Mouse (Mus musculus) MEL (cell line): ENCODE data around the gene Slc36a3. TPM values are rescaled to one million over a fixed set of nuclear protein-coding genes. Genes with fewer than 3 reads are reported as not detected.

Experiments used
- DNase-seq: peaks from one replicate; pipeline ENCODE4 v3.0.0; 2011; ENCODE audit warnings: low read depth, low spot score
- H3K27ac ChIP-seq: 2 replicates; pipeline ENCODE4 v1.5.1; 2012; ENCODE audit warnings: low read depth, mild to moderate bottlenecking, control low read depth, low read length, moderate library complexity; ENCODE audit not compliant: control insufficient read depth
- H3K27me3 ChIP-seq, 2 experiments: fragments of 150-350 bp in 1 of 2; sonication (generic) in 1 of 2; 2 replicates each; pipeline ENCODE4 v1.6.1; 2012; ENCODE audit warnings: low read length in 2 of 2, mild to moderate bottlenecking in 2 of 2, improper control_type of control experiment in 1 of 2, moderate library complexity in 1 of 2; ENCODE audit not compliant: insufficient read depth in 2 of 2, control insufficient read depth in 1 of 2
- H3K36me3 ChIP-seq, 2 experiments: 2 replicates each; pipeline ENCODE4 v1.6.1; 2012 to 2014; ENCODE audit warnings: low read length in 2 of 2, improper control_type of control experiment in 1 of 2, inconsistent platforms in 1 of 2, mild to moderate bottlenecking in 1 of 2; ENCODE audit not compliant: insufficient read depth in 2 of 2, control insufficient read depth in 1 of 2
- H3K4me1 ChIP-seq, 2 experiments: fragments of 150-350 bp in 1 of 2; sonication (generic) in 1 of 2; 2 replicates each; pipeline ENCODE4 v1.6.1; 2012; ENCODE audit warnings: low read length in 2 of 2, improper control_type of control experiment in 1 of 2, mild to moderate bottlenecking in 1 of 2; ENCODE audit not compliant: insufficient read depth in 2 of 2, control insufficient read depth in 1 of 2
- H3K4me3 ChIP-seq, 2 experiments: fragments of 150-350 bp in 1 of 2; sonication (generic) in 1 of 2; 2 replicates each; pipeline ENCODE4 v1.5.1; 2012; ENCODE audit warnings: low read depth in 2 of 2, low read length in 2 of 2, mild to moderate bottlenecking in 2 of 2, moderate library complexity in 2 of 2, control low read depth in 1 of 2, improper control_type of control experiment in 1 of 2; ENCODE audit not compliant: control insufficient read depth in 1 of 2, insufficient read depth in 1 of 2
- H3K79me2 ChIP-seq: 2 replicates; pipeline ENCODE4 v1.6.1; 2012; ENCODE audit warnings: mild to moderate bottlenecking, low read length, moderate library complexity; ENCODE audit not compliant: control insufficient read depth, poor library complexity, insufficient read depth
- H3K9ac ChIP-seq: 2 replicates; pipeline ENCODE4 v1.6.1; 2012; ENCODE audit warnings: low read depth, mild to moderate bottlenecking, control low read depth, low read length, moderate library complexity; ENCODE audit not compliant: control insufficient read depth, poor library complexity, severe bottlenecking
- H3K9me3 ChIP-seq: fragments of 150-350 bp; sonication (generic); replicated peaks from 2 replicates; pipeline ENCODE4 v1.6.1; 2012; ENCODE audit warnings: mild to moderate bottlenecking, low read length, improper control_type of control experiment, moderate library complexity; ENCODE audit not compliant: insufficient read depth
- CHD2 ChIP-seq: IDR thresholded peaks from 2 replicates; pipeline ENCODE4 v1.6.1; 2011; ENCODE audit warnings: low read length, improper control_type of control experiment
- ELF1 ChIP-seq: IDR thresholded peaks from 2 replicates; pipeline ENCODE4 v1.6.1; 2014; ENCODE audit warnings: low read depth, mild to moderate bottlenecking, inconsistent platforms, low read length, improper control_type of control experiment, moderate library complexity
- EP300 ChIP-seq, 2 experiments: IDR thresholded peaks; 2 replicates each; pipeline ENCODE4 v1.6.1; 2011; ENCODE audit warnings: improper control_type of control experiment in 2 of 2, low read length in 2 of 2, low read depth in 1 of 2, mild to moderate bottlenecking in 1 of 2
- ETS1 ChIP-seq: IDR thresholded peaks from 2 replicates; pipeline ENCODE4 v1.6.1; 2012; ENCODE audit warnings: low read depth, mild to moderate bottlenecking, inconsistent platforms, low read length, improper control_type of control experiment, moderate library complexity
- GABPA ChIP-seq: IDR thresholded peaks from 2 replicates; pipeline ENCODE4 v1.6.1; 2012; ENCODE audit warnings: low read depth, mild to moderate bottlenecking, inconsistent platforms, low read length, improper control_type of control experiment, moderate library complexity
- GATA1 ChIP-seq: IDR thresholded peaks from 2 replicates; pipeline ENCODE4 v1.6.1; 2011; ENCODE audit warnings: low read depth, low read length, improper control_type of control experiment
- HCFC1 ChIP-seq: IDR thresholded peaks from 2 replicates; pipeline ENCODE4 v1.6.1; 2012; ENCODE audit warnings: low read depth, mild to moderate bottlenecking, inconsistent platforms, low read length, improper control_type of control experiment, moderate library complexity
- JUND ChIP-seq: IDR thresholded peaks from 2 replicates; pipeline ENCODE4 v1.6.1; 2011; ENCODE audit warnings: low read depth, mild to moderate bottlenecking, improper control_type of control experiment, low read length
- KAT2A ChIP-seq: conservative IDR thresholded peaks from 2 replicates; pipeline ENCODE4 v1.6.1; 2012; ENCODE audit warnings: low read depth, low read length, improper control_type of control experiment, inconsistent platforms
- MAZ ChIP-seq: IDR thresholded peaks from 2 replicates; pipeline ENCODE4 v1.6.1; 2012; ENCODE audit warnings: low read depth, mild to moderate bottlenecking, inconsistent platforms, low read length, improper control_type of control experiment
- MEF2A ChIP-seq: IDR thresholded peaks from 2 replicates; pipeline ENCODE4 v1.6.1; 2014; ENCODE audit warnings: low read depth, mild to moderate bottlenecking, inconsistent platforms, low read length, improper control_type of control experiment; ENCODE audit not compliant: poor library complexity, insufficient replicate concordance, severe bottlenecking; ENCODE audit errors: extremely low read depth
- NRF1 ChIP-seq: IDR thresholded peaks from 2 replicates; pipeline ENCODE4 v1.6.1; 2014; ENCODE audit warnings: low read depth, mild to moderate bottlenecking, inconsistent platforms, low read length, improper control_type of control experiment, moderate library complexity; ENCODE audit not compliant: poor library complexity, insufficient read depth, severe bottlenecking
- POLR2A ChIP-seq, 2 experiments: IDR thresholded peaks; 2 replicates each; pipeline ENCODE4 v1.6.1; 2011 to 2012; ENCODE audit warnings: low read length in 2 of 2, mild to moderate bottlenecking in 2 of 2, control low read depth in 1 of 2, improper control_type of control experiment in 1 of 2, low read depth in 1 of 2, moderate library complexity in 1 of 2; ENCODE audit not compliant: control insufficient read depth in 1 of 2, insufficient read depth in 1 of 2, poor library complexity in 1 of 2
- POLR2AphosphoS2 ChIP-seq: IDR thresholded peaks from 2 replicates; pipeline ENCODE4 v1.6.1; 2011; ENCODE audit warnings: low read length, improper control_type of control experiment
- RCOR1 ChIP-seq: IDR thresholded peaks from 2 replicates; pipeline ENCODE4 v1.6.1; 2012; ENCODE audit warnings: low read depth, mild to moderate bottlenecking, inconsistent platforms, low read length, improper control_type of control experiment
- SIN3A ChIP-seq: IDR thresholded peaks from 2 replicates; pipeline ENCODE4 v1.6.1; 2012; ENCODE audit warnings: low read length, improper control_type of control experiment, inconsistent platforms
- SMC3 ChIP-seq: IDR thresholded peaks from 2 replicates; pipeline ENCODE4 v1.6.1; 2011; ENCODE audit warnings: low read depth, low read length, improper control_type of control experiment
- TAL1 ChIP-seq: IDR thresholded peaks from 2 replicates; pipeline ENCODE4 v1.6.1; 2012; ENCODE audit warnings: mild to moderate bottlenecking, inconsistent platforms, low read length, moderate library complexity, mixed read lengths
- TBP ChIP-seq: IDR thresholded peaks from 2 replicates; pipeline ENCODE4 v1.8.0; 2011; ENCODE audit warnings: low read depth, low read length, improper control_type of control experiment
- TCF12 ChIP-seq: IDR thresholded peaks from 2 replicates; pipeline ENCODE4 v1.6.1; 2014; ENCODE audit warnings: low read depth, mild to moderate bottlenecking, inconsistent platforms, low read length, improper control_type of control experiment, moderate library complexity
- UBTF ChIP-seq: IDR thresholded peaks from 2 replicates; pipeline ENCODE4 v1.6.1; 2012; ENCODE audit warnings: low read depth, mild to moderate bottlenecking, inconsistent platforms, low read length, improper control_type of control experiment, moderate library complexity, borderline replicate concordance; ENCODE audit not compliant: insufficient read depth
- USF1 ChIP-seq: IDR thresholded peaks from 2 replicates; pipeline ENCODE4 v1.6.1; 2014; ENCODE audit warnings: low read depth, mild to moderate bottlenecking, inconsistent platforms, low read length, improper control_type of control experiment, moderate library complexity
- ZC3H11A ChIP-seq: IDR thresholded peaks from 2 replicates; pipeline ENCODE4 v1.6.1; 2012; ENCODE audit warnings: low read depth, mild to moderate bottlenecking, inconsistent platforms, low read length, improper control_type of control experiment
- ZKSCAN1 ChIP-seq: IDR thresholded peaks from 2 replicates; pipeline ENCODE4 v1.6.1; 2012; ENCODE audit warnings: low read depth, mild to moderate bottlenecking, inconsistent platforms, low read length, improper control_type of control experiment, moderate library complexity
- ZMIZ1 ChIP-seq: IDR thresholded peaks from 2 replicates; pipeline ENCODE4 v1.6.1; 2012; ENCODE audit warnings: low read depth, mild to moderate bottlenecking, inconsistent platforms, low read length, improper control_type of control experiment, moderate library complexity
- ZNF384 ChIP-seq: IDR thresholded peaks from 2 replicates; pipeline ENCODE4 v1.6.1; 2012; ENCODE audit warnings: low read depth, mild to moderate bottlenecking, inconsistent platforms, low read length, improper control_type of control experiment
- polyA plus RNA-seq, 2 experiments: library from polyadenylated mRNA; stranded (reverse) in 1 of 2; unstranded in 1 of 2; fragments of >175 nt in 1 of 2; fragments of >200 nt in 1 of 2; gene quantifications; 2 replicates each; pipeline versions ENCODE4 v1.2.1 to v1.2.4; 2012; ENCODE audit warnings: low replicate concordance in 2 of 2, low read depth in 1 of 2; ENCODE audit not compliant: insufficient read length in 2 of 2, insufficient read depth in 1 of 2, missing spikeins in 1 of 2
- total RNA-seq: library from RNA; depleted of rRNA; stranded (reverse); fragments of 300-350 nt; gene quantifications from 2 replicates; pipeline ENCODE4 v1.2.3, GENCODE M21; 2012

The Slc36a3 gene
- total and polyA plus RNA-seq, 3 experiments: 0.12 to 0.15 TPM; not detected in 1

GRCm38 (mm10) chr11:55155070-55155421, 3.5 kb upstream of the Slc36a3 start (continued):
- TF ChIP-seq EP300 (IDR thresholded peaks at IDR 0.05; ENCODE audit: low read depth in 1 of 2, low read length in 2 of 2) (peak in 1 of 2 experiments; percentile 42; a peak in 2 of 4 replicates), HCFC1 (no peak)
- TF ChIP-seq, all 39 proteins: peak for 11

- Histone ChIP-seq H3K27ac (peak overlapping the region; percentile 83), H3K36me3 (peaks cover 0 to 9% of the 10 kb centered on the region in 2 experiments; a peak in 2 of 4 replicates), H3K79me2 (no peaks in the 10 kb centered on the region), H3K9me3 (no peaks in the 10 kb centered on the region), H3K27me3 (no peaks in the 10 kb centered on the region), H3K4me3 (peak overlapping the region; percentile 6 to 45), H3K9ac (peak overlapping the region; percentile 26), H3K4me1 (peaks cover 9 to 29% of the 10 kb centered on the region in 2 experiments)
- DNase-seq: peak; percentile 82
- TF ChIP-seq CHD2 (no peak), ZMIZ1 (no peak), TBP (peak; percentile 65), POLR2A (IDR thresholded peaks at IDR 0.05; ENCODE audit: control insufficient read depth in 1 of 2, insufficient read depth in 1 of 2, low read depth in 1 of 2, low read length in 2 of 2, poor library complexity in 1 of 2) (peak in 1 of 2 experiments; percentile 71; a peak in 2 of 4 replicates), GATA1 (peak; percentile 34; the same call in 1 of the 2 replicates), ZKSCAN1 (no peak), TCF12 (no peak; the same call in 1 of the 2 replicates), MEF2A (no peak), ETS1 (peak; percentile 30; the same call in 1 of the 2 replicates), MAZ (peak; percentile 74), RCOR1 (no peak), TAL1 (no peak), HCFC1 (no peak; the same call in 1 of the 2 replicates), JUND (no peak), UBTF (no peak), SMC3 (no peak), ZNF384 (no peak), KAT2A (no peak), EP300 (IDR thresholded peaks at IDR 0.05; ENCODE audit: low read depth in 1 of 2, low read length in 2 of 2) (peak; percentile 36 to 48; a peak in 2 of 4 replicates), ZC3H11A (no peak), USF1 (no peak), NRF1 (no peak), ELF1 (no peak), POLR2AphosphoS2 (no peak), GABPA (no peak), SIN3A (no peak)
Observed at GRCm38 (mm10) chr11:55154398-55155069, 3.0 kb upstream of the Slc36a3 start.
